Mouse (Mus musculus) adrenal gland, adult 8-10 months (tissue): Measurements from ENCODE around the gene Chrdl2. TPM values are rescaled to one million over a fixed set of nuclear protein-coding genes. Genes with fewer than 3 reads are reported as not detected.

ENCODE experiments used
- DNase-seq: peaks from one replicate; pipeline ENCODE4 v3.0.0; 2022
- total RNA-seq, 4 experiments: library from RNA; stranded (reverse); gene quantifications; 2 replicates each; pipeline ENCODE4 v1.2.4; 2022

Chrdl2 gene
- total RNA-seq, 4 experiments from 2014 or later = not detected

GRCm38 (mm10) chr7:99988725-99989124, 17.2 kb upstream of the Chrdl2 start:
- DNase-seq = peak; percentile 44

- DNase-seq = peak; percentile 42
Measured at GRCm38 (mm10) chr7:99989844-99990760, 15.9 kb upstream of the Chrdl2 start.

GRCm38 (mm10) chr7:99990990-99991707, 14.8 kb upstream of the Chrdl2 start:
- DNase-seq = no peak

GRCm38 (mm10) chr7:99993159-99993558, 12.8 kb upstream of the Chrdl2 start:
- DNase-seq = no peak

- no peak for DNase-seq
Measured at GRCm38 (mm10) chr7:99995186-99995585, 10.8 kb upstream of the Chrdl2 start.

GRCm38 (mm10) chr7:99998668-99999067, 7.3 kb upstream of the Chrdl2 start:
- no peak for DNase-seq

- DNase-seq = no peak
Measured at GRCm38 (mm10) chr7:100003781-100004180, 2.2 kb upstream of the Chrdl2 start.

- DNase-seq = no peak
Measured at GRCm38 (mm10) chr7:100006411-100006810, 439 bp downstream of the Chrdl2 start.

- DNase-seq = no peak
Measured at GRCm38 (mm10) chr7:100008765-100009164, 2.8 kb downstream of the Chrdl2 start.

GRCm38 (mm10) chr7:100009640-100010039, 3.7 kb downstream of the Chrdl2 start:
- DNase-seq = peak; percentile 44

- DNase-seq = no peak
Measured at GRCm38 (mm10) chr7:100010711-100011110, 4.7 kb downstream of the Chrdl2 start.

GRCm38 (mm10) chr7:100012085-100012484, 6.1 kb downstream of the Chrdl2 start:
- DNase-seq = no peak

- DNase-seq = no peak
Measured at GRCm38 (mm10) chr7:100012515-100012914, 6.5 kb downstream of the Chrdl2 start.

- DNase-seq = peak; percentile 45
Measured at GRCm38 (mm10) chr7:100014123-100014600, 8.2 kb downstream of the Chrdl2 start.

GRCm38 (mm10) chr7:100017056-100017455, 11.1 kb downstream of the Chrdl2 start:
- DNase-seq = no peak

GRCm38 (mm10) chr7:100027353-100027752, 21.4 kb downstream of the Chrdl2 start:
- no peak for DNase-seq

GRCm38 (mm10) chr7:100029307-100029706, 23.3 kb downstream of the Chrdl2 start:
- DNase-seq = no peak

GRCm38 (mm10) chr7:100030996-100031749, 25.2 kb downstream of the Chrdl2 start:
- no peak for DNase-seq

- no peak for DNase-seq
Measured at GRCm38 (mm10) chr7:100033672-100034071, 27.7 kb downstream of the Chrdl2 start.

- DNase-seq = no peak
Measured at GRCm38 (mm10) chr7:100034815-100035463, 29.0 kb downstream of the Chrdl2 start.

GRCm38 (mm10) chr7:100036050-100036449, 30.1 kb downstream of the Chrdl2 start:
- no peak for DNase-seq

- DNase-seq = no peak
Measured at GRCm38 (mm10) chr7:100036495-100036894, 30.5 kb downstream of the Chrdl2 start.
